Mouse (Mus musculus): ENCODE data around the gene Rmnd5a. TPM values are rescaled to one million over a fixed set of nuclear protein-coding genes. Genes with fewer than 3 reads are reported as not detected.

Gene Rmnd5a
- total and polyA plus RNA-seq, 2 experiments from 2014 or later = 7.8 to 41.8 TPM

DNA sequence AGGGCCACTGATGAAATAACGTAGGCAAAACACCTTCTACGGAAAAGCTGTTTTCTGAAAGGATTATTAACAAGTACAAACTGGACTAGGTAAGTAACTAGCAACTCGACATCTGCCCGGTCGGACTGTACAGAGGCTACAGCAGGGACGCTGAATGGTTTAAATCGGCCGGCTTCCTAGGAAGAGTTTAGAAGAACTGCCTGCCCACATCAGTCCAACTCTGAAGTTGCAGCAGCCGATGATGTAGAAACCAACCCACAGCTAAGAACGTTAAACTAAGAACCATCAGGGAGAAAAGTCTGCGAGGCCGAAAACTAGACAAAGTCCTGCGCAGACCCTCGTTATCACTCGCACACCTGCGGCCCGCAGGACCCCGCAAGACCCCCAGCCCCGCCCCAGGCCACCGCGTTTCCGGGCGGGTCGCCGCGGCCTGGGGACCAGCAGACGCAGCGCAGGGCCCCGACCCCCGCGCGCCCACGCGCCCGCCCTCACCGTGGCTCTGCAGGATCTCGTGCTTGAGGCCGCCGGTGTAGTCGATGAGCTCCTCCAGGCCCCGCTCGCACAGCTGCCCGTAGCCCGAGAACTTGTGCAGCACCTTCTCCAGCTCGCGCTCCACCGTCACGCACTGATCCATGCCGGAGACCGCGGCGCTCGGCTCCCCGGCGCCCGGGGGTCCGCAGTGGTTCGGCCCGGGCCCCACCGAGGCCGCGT is 776 bp downstream of the Rmnd5a start:
- Histone ChIP-seq H3K4me1 (ENCODE audit: insufficient read depth, low read length) (peaks cover 11% of the 10 kb centered on the region), H3K9me3 (ENCODE audit: low read length) (no peaks in the 10 kb centered on the region), H3K4me2 (ENCODE audit: low read depth, low read length, poor library complexity, severe bottlenecking) (peak overlapping the region; percentile 60), H3K4me3 (ENCODE audit: low read depth, low read length) (peak overlapping the region; percentile 88), H3K27ac (ENCODE audit: low read depth, low read length) (peak overlapping the region; percentile 96), H3K27me3 (ENCODE audit: insufficient read depth, low read length) (no peaks in the 10 kb centered on the region), H3K36me3 (ENCODE audit: insufficient read depth, low read length) (no peaks in the 10 kb centered on the region), H3K9ac (replicated peaks; ENCODE audit: low read length, poor library complexity, severe bottlenecking) (peak overlapping the region; percentile 95)
- no peak for TF ChIP-seq CTCF (IDR thresholded peaks at IDR 0.05)
- DNase-seq (ENCODE audit: low spot score) = peak; percentile 29
- WGBS = under 1% methylated on average over 42 of the region's 62 CpGs
- ATAC-seq (ENCODE audit: low FRiP score) = no peak

DNA sequence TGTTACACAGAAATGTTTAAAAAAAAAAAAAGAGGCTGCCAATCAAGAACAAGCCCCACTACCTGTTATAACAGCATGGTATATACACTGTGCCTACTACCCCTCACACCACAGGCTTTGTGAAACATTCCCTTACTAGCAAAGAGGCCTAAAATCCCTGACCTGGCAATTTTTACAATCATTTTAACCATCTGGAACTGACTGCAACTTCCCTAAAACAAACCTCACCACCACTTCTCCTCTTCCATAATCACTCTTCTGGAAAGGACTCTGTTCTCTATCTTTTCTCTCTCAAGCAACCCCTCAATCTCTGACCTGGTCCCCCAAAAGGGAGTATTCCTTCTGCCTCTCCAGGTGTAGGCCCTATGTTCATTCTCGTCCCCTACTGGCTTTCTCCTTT is 2.4 kb downstream of the Rmnd5a start:
- no peak overlapping the region; the same call in 1 of the 2 replicates for H3K4me3 ChIP-seq (ENCODE audit: low read depth, low read length)

GRCm38 (mm10) chr6:71427996-71428725 is 12.3 kb downstream of the Rmnd5a start:
- Histone ChIP-seq H3K36me3 (ENCODE audit: insufficient read depth, low read length) (peaks cover 6% of the 10 kb centered on the region; the same call in 1 of the 2 replicates), H3K4me3 (ENCODE audit: low read depth, low read length) (no peak overlapping the region), H3K9ac (replicated peaks; ENCODE audit: low read length, poor library complexity, severe bottlenecking) (no peak overlapping the region), H3K9me3 (ENCODE audit: low read length) (no peaks in the 10 kb centered on the region), H3K4me1 (ENCODE audit: insufficient read depth, low read length) (no peaks in the 10 kb centered on the region), H3K4me2 (ENCODE audit: low read depth, low read length, poor library complexity, severe bottlenecking) (no peak overlapping the region), H3K27me3 (ENCODE audit: insufficient read depth, low read length) (no peaks in the 10 kb centered on the region), H3K27ac (ENCODE audit: low read depth, low read length) (no peak overlapping the region)
- WGBS = 85% methylated on average over 4 of the region's 4 CpGs
- TF ChIP-seq CTCF (IDR thresholded peaks at IDR 0.05) = no peak
- ATAC-seq (ENCODE audit: low FRiP score) (no peak), DNase-seq (ENCODE audit: low spot score) (no peak)

More for the DNA sequence above, 2.4 kb downstream of the Rmnd5a start:
- Histone ChIP-seq H3K27ac (ENCODE audit: low read depth, low read length) (no peak overlapping the region), H3K9me3 (ENCODE audit: low read length) (no peaks in the 10 kb centered on the region), H3K36me3 (ENCODE audit: insufficient read depth, low read length) (no peaks in the 10 kb centered on the region), H3K4me1 (ENCODE audit: insufficient read depth, low read length) (peaks cover 11% of the 10 kb centered on the region), H3K4me2 (ENCODE audit: low read depth, low read length, poor library complexity, severe bottlenecking) (peak overlapping the region; percentile 60), H3K27me3 (ENCODE audit: insufficient read depth, low read length) (no peaks in the 10 kb centered on the region), H3K9ac (replicated peaks; ENCODE audit: low read length, poor library complexity, severe bottlenecking) (no peak overlapping the region; the same call in 1 of the 2 replicates)
- ATAC-seq (ENCODE audit: low FRiP score) = no peak
- no peak for TF ChIP-seq CTCF (IDR thresholded peaks at IDR 0.05)
- DNase-seq (ENCODE audit: low spot score) = no peak
- 67% methylated on average over 1 of the region's 1 CpGs for WGBS

GRCm38 (mm10) chr6:71425681-71426080 is 14.8 kb downstream of the Rmnd5a start:
- 90% methylated on average over 6 of the region's 6 CpGs for WGBS

DNA sequence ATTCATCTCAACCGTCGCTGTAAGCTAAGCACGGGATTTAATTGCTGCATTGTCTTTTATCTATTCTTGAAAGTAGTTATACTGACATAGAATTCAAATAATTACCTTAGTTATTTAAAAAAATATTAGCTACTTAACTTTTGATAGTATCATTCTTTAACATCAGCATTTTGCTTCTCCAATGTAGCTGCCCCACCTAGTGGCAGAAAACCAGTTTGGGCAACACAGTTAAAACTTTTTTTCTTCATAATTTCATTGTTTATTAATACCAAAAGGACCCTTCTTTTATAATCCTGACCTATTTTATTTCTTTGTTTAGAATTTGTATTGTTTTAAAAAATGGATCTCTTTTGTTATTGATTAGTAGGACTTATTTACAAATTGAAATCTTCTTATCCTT is 17.3 kb downstream of the Rmnd5a start:
- TF ChIP-seq CTCF (IDR thresholded peaks at IDR 0.05) = peak; percentile 76
- peaks cover 6% of the 10 kb centered on the region; the same call in 1 of the 2 replicates for H3K36me3 ChIP-seq (ENCODE audit: insufficient read depth, low read length)
- H3K27me3 ChIP-seq (ENCODE audit: insufficient read depth, low read length) = no peaks in the 10 kb centered on the region
- H3K27ac ChIP-seq (ENCODE audit: low read depth, low read length) = no peak overlapping the region
- no peak overlapping the region for H3K9ac ChIP-seq (replicated peaks; ENCODE audit: low read length, poor library complexity, severe bottlenecking)
- no peak overlapping the region for H3K4me3 ChIP-seq (ENCODE audit: low read depth, low read length)
- WGBS = 85% methylated on average over 3 of the region's 3 CpGs
- no peaks in the 10 kb centered on the region for H3K4me1 ChIP-seq (ENCODE audit: insufficient read depth, low read length)
- ATAC-seq (ENCODE audit: low FRiP score) (no peak), DNase-seq (ENCODE audit: low spot score) (peak; percentile 29)
- no peaks in the 10 kb centered on the region for H3K9me3 ChIP-seq (ENCODE audit: low read length)
- no peak overlapping the region for H3K4me2 ChIP-seq (ENCODE audit: low read depth, low read length, poor library complexity, severe bottlenecking)

More at GRCm38 (mm10) chr6:71425681-71426080, 14.8 kb downstream of the Rmnd5a start:
- H3K27me3 ChIP-seq (ENCODE audit: insufficient read depth, low read length) = no peaks in the 10 kb centered on the region
- ATAC-seq (ENCODE audit: low FRiP score) (no peak), DNase-seq (ENCODE audit: low spot score) (no peak)
- no peak overlapping the region for H3K27ac ChIP-seq (ENCODE audit: low read depth, low read length)
- H3K4me2 ChIP-seq (ENCODE audit: low read depth, low read length, poor library complexity, severe bottlenecking) = no peak overlapping the region
- H3K36me3 ChIP-seq (ENCODE audit: insufficient read depth, low read length) = peaks cover 6% of the 10 kb centered on the region; the same call in 1 of the 2 replicates
- H3K9ac ChIP-seq (replicated peaks; ENCODE audit: low read length, poor library complexity, severe bottlenecking) = no peak overlapping the region
- H3K4me1 ChIP-seq (ENCODE audit: insufficient read depth, low read length) = no peaks in the 10 kb centered on the region
- H3K4me3 ChIP-seq (ENCODE audit: low read depth, low read length) = no peak overlapping the region
- H3K9me3 ChIP-seq (ENCODE audit: low read length) = no peaks in the 10 kb centered on the region
- TF ChIP-seq CTCF (IDR thresholded peaks at IDR 0.05) = no peak

DNA sequence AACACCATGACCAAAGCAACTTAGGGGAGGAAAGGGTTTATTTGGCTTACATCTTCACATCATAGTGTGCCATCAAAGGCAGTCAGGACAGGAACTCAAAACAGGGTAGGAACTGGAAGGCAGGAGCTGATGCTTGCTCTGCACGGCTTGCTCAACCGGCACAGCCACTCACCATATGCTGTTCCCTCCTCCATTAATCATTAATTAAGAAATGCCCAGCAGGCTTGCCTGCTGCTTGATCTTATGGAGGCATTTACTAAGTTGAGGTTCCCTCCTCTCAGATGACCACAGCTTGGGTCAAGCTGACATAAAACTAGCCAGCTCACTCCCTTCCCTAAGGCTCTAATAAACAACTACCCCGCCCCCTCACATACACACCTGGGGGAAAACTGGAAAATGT is 18.3 kb downstream of the Rmnd5a start:
- Histone ChIP-seq H3K4me1 (ENCODE audit: insufficient read depth, low read length) (no peaks in the 10 kb centered on the region), H3K9ac (replicated peaks; ENCODE audit: low read length, poor library complexity, severe bottlenecking) (no peak overlapping the region), H3K4me3 (ENCODE audit: low read depth, low read length) (no peak overlapping the region), H3K4me2 (ENCODE audit: low read depth, low read length, poor library complexity, severe bottlenecking) (no peak overlapping the region), H3K27ac (ENCODE audit: low read depth, low read length) (no peak overlapping the region), H3K9me3 (ENCODE audit: low read length) (no peaks in the 10 kb centered on the region), H3K36me3 (ENCODE audit: insufficient read depth, low read length) (0 out of 2 replicates have a peak, but pooled peaks cover 3% of the 10 kb centered on the region), H3K27me3 (ENCODE audit: insufficient read depth, low read length) (no peaks in the 10 kb centered on the region)
- WGBS = 81% methylated on average over 3 of the region's 3 CpGs
- DNase-seq (ENCODE audit: low spot score) (no peak), ATAC-seq (ENCODE audit: low FRiP score) (no peak)
- no peak for TF ChIP-seq CTCF (IDR thresholded peaks at IDR 0.05)
